Mouse (Mus musculus) ES-E14 (cell line): ENCODE measurements around the gene Nmnat2. TPM values are rescaled to one million over a fixed set of nuclear protein-coding genes. Genes with fewer than 3 reads are reported as not detected.

ENCODE experiments used
- DNase-seq: peaks from one replicate; pipeline ENCODE4 v3.0.0-alpha.2; 2013; ENCODE audit warnings: low read depth, low spot score
- H3K27ac ChIP-seq: 2 replicates; pipeline ENCODE4 v1.5.1; 2012; ENCODE audit warnings: low read depth, mild to moderate bottlenecking, low read length, moderate library complexity, mixed read lengths; ENCODE audit not compliant: poor library complexity, insufficient read depth, severe bottlenecking
- H3K36me3 ChIP-seq: 2 replicates; pipeline ENCODE4 v1.6.1; 2012; ENCODE audit warnings: mild to moderate bottlenecking, low read length, moderate library complexity, mixed read lengths; ENCODE audit not compliant: control insufficient read depth, poor library complexity, insufficient read depth, severe bottlenecking
- H3K4me1 ChIP-seq, 2 experiments: fragments of 150-350 bp in 1 of 2; sonication (generic) in 1 of 2; 2 replicates each; pipeline ENCODE4 v1.6.1; 2012; ENCODE audit warnings: low read length in 2 of 2, mild to moderate bottlenecking in 1 of 2, mixed read lengths in 1 of 2; ENCODE audit not compliant: control insufficient read depth in 2 of 2, insufficient read depth in 2 of 2, poor library complexity in 1 of 2
- H3K4me3 ChIP-seq, 2 experiments: fragments of 150-350 bp in 1 of 2; sonication (generic) in 1 of 2; 2 replicates each; pipeline ENCODE4 v1.5.1; 2012; ENCODE audit warnings: low read length in 2 of 2, low read depth in 1 of 2, mild to moderate bottlenecking in 1 of 2, mixed read lengths in 1 of 2; ENCODE audit not compliant: insufficient read depth in 1 of 2, poor library complexity in 1 of 2, severe bottlenecking in 1 of 2
- H3K9ac ChIP-seq: 2 replicates; pipeline ENCODE4 v1.6.1; 2012; ENCODE audit warnings: low read depth, mild to moderate bottlenecking, low read length, mixed read lengths; ENCODE audit not compliant: poor library complexity, insufficient read depth, severe bottlenecking
- H3K9me3 ChIP-seq: fragments of 150-350 bp; sonication (generic); 2 replicates; pipeline ENCODE4 v1.6.1; 2012; ENCODE audit warnings: low read depth, mild to moderate bottlenecking, low read length; ENCODE audit not compliant: control insufficient read depth, insufficient read depth
- CHD2 ChIP-seq: IDR thresholded peaks from 2 replicates; pipeline ENCODE4 v1.6.1; 2014; ENCODE audit warnings: mild to moderate bottlenecking, low read depth, low read length, inconsistent platforms
- HCFC1 ChIP-seq: IDR thresholded peaks from 2 replicates; pipeline ENCODE4 v1.6.1; 2012; ENCODE audit warnings: low read length, inconsistent platforms, borderline replicate concordance; ENCODE audit not compliant: insufficient read depth
- MAFK ChIP-seq: IDR thresholded peaks from 2 replicates; pipeline ENCODE4 v1.6.1; 2014; ENCODE audit warnings: mild to moderate bottlenecking, low read depth, low read length, inconsistent platforms; ENCODE audit not compliant: insufficient read depth
- ZC3H11A ChIP-seq: IDR thresholded peaks from 2 replicates; pipeline ENCODE4 v1.6.1; 2012; ENCODE audit warnings: low read depth, mild to moderate bottlenecking, inconsistent platforms, low read length, borderline replicate concordance
- ZNF384 ChIP-seq: IDR thresholded peaks from 2 replicates; pipeline ENCODE4 v1.6.1; 2012; ENCODE audit warnings: low read depth, low read length, inconsistent platforms
- in situ Hi-C, 2 experiments: fragments of 600-800 bp; cut with MboI; formaldehyde crosslinking; loops; one replicate each; pipeline ENCODE4 v1.15.1; 2025; ENCODE audit warnings: low sequenced_read_pairs in 2 of 2, inconsistent platforms in 1 of 2; ENCODE audit not compliant: unreplicated experiment in 2 of 2
- total RNA-seq: library from RNA; depleted of rRNA; stranded (reverse); fragments of 300-350 nt; gene quantifications from 2 replicates; pipeline ENCODE4 v1.2.3, GENCODE M21; 2012

Nmnat2 gene
- total RNA-seq, 1 experiment: 24.8 TPM

- Histone ChIP-seq H3K9me3 (no peaks in the 10 kb centered on the region), H3K9ac (no peak overlapping the region), H3K4me3 (no peak overlapping the region), H3K27ac (no peak overlapping the region), H3K36me3 (no peaks in the 10 kb centered on the region), H3K4me1 (peaks cover 6 to 8% of the 10 kb centered on the region in 2 experiments; a peak in 2 of 4 replicates)
- no peak for DNase-seq
- in situ Hi-C loops: no loop called here
- TF ChIP-seq MAFK (no peak), CHD2 (no peak), HCFC1 (no peak), ZNF384 (no peak), ZC3H11A (no peak)
Observed at GRCm38 (mm10) chr1:153016465-153017163, 61.8 kb downstream of the Nmnat2 start.

- H3K9ac ChIP-seq: no peak overlapping the region
- H3K4me1 ChIP-seq: peaks cover 4 to 5% of the 10 kb centered on the region in 2 experiments; a peak in 3 of 4 replicates
- TF ChIP-seq ZC3H11A: no peak
- no peak for TF ChIP-seq HCFC1
- TF ChIP-seq MAFK: no peak
- no peak for DNase-seq
- no peak overlapping the region for H3K4me3 ChIP-seq
- in situ Hi-C loops: no loop called here
- no peaks in the 10 kb centered on the region for H3K36me3 ChIP-seq
- H3K9me3 ChIP-seq: no peaks in the 10 kb centered on the region
- no peak overlapping the region for H3K27ac ChIP-seq
Observed at GRCm38 (mm10) chr1:153019128-153019527, 64.3 kb downstream of the Nmnat2 start.

- no peak for TF ChIP-seq MAFK
- DNase-seq: no peak
- H3K4me1 ChIP-seq: peaks cover 2 to 4% of the 10 kb centered on the region in 2 experiments; a peak in 3 of 4 replicates
- in situ Hi-C loops: no loop called here
- no peak overlapping the region for H3K4me3 ChIP-seq
- H3K9me3 ChIP-seq: no peaks in the 10 kb centered on the region
- H3K9ac ChIP-seq: no peak overlapping the region
- no peaks in the 10 kb centered on the region for H3K36me3 ChIP-seq
- H3K27ac ChIP-seq: no peak overlapping the region
Observed at GRCm38 (mm10) chr1:153019623-153020022, 64.8 kb downstream of the Nmnat2 start.

GRCm38 (mm10) chr1:153021034-153021638, 66.3 kb downstream of the Nmnat2 start:
- DNase-seq: no peak
- peaks cover 0 to 1% of the 10 kb centered on the region in 2 experiments; a peak in 2 of 4 replicates for H3K4me1 ChIP-seq

GRCm38 (mm10) chr1:153023018-153023417, 68.2 kb downstream of the Nmnat2 start:
- TF ChIP-seq ZC3H11A (no peak), MAFK (no peak), CHD2 (no peak), HCFC1 (no peak), ZNF384 (no peak)
- no peak overlapping the region for H3K9ac ChIP-seq
- in situ Hi-C loops: no loop called here
- no peak overlapping the region for H3K4me3 ChIP-seq
- no peaks in the 10 kb centered on the region for H3K9me3 ChIP-seq
- no peaks in the 10 kb centered on the region for H3K36me3 ChIP-seq
- H3K4me1 ChIP-seq: peaks cover 0 to 4% of the 10 kb centered on the region in 2 experiments; a peak in 2 of 4 replicates
- H3K27ac ChIP-seq: no peak overlapping the region
- no peak for DNase-seq

More at GRCm38 (mm10) chr1:153021034-153021638, 66.3 kb downstream of the Nmnat2 start:
- Histone ChIP-seq H3K9ac (no peak overlapping the region), H3K9me3 (no peaks in the 10 kb centered on the region), H3K4me3 (no peak overlapping the region), H3K27ac (no peak overlapping the region), H3K36me3 (no peaks in the 10 kb centered on the region)
- in situ Hi-C loops: no loop called here
- TF ChIP-seq CHD2 (no peak), ZC3H11A (no peak), MAFK (no peak), HCFC1 (no peak), ZNF384 (no peak)
